Mouse (Mus musculus) spleen, postnatal 4 days (tissue): ENCODE data around the gene Map3k5.

ENCODE experiments used
- DNase-seq, 2 experiments: peaks; one replicate each; pipeline ENCODE4 v3.0.0; 2022; ENCODE audit warnings: low spot score in 2 of 2

The Map3k5 gene

DNA sequence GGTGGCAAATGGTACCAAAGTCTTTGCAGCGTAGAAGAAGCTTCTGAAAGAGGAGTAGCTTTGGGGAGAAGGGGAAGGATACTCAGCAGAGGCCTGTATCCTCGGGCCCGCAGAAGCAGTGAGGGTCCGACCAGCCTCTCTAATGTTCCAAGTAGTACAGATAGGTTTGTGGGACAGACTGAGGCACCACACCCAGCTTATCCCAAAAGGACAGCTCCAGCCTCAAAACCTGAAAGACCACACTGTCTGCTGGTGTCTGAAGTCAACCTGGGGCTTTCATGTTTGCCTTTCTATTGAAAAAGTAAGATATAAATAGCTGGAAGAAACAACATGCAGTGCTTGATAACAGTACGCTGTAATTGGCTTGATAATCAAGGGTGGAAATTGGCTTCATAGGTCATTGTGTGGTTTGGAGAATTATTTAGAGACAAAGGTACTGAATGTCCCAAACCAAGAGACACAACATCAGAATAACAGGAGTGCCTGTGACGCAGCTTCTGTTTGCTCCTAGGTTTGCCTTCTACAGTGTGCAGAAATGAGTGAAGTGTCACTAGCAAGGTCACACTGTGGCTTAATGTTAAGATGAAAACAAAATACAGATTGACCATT is 256.0 kb downstream of the Map3k5 start:
- no peak for DNase-seq
